9 mouse cellular contexts compared by ENCODE assay signal in the genomic region with DNA sequence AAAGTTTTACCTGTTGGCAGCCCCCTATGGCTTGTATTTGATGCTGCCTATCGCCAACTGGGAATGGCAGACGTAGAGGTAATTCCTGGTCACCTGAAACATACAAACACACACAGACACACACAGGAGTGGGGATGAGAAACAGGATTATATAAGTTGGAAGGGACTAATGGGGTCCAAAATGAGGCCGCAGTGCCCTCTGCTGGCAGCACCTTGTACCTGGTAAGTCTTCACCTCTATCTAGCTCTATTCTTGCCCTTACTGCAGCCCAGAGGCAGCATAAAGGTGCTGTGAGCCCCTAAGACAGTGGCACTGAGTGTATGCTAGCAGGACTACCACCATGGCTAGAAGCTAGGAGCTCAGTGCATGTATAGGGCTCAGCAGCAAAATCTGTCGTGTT. TPM values are rescaled to one million over a fixed set of nuclear protein-coding genes. Genes with fewer than 3 reads are reported as not detected.
A peak's percentile ranks its signal among the peaks of the same experiment; 100 is the strongest.
DNase-seq lines count a peak whose midpoint lies in the region; ATAC-seq and TF ChIP-seq lines count a peak whose summit lies in the region.
"Had no signal": no experiment of that assay in that cellular context is flagged by ENCODE, and none has a peak within 500 bp of the region (broad histone marks: within the 10 kb centered on the region; RNA-seq: fewer than 3 reads in every experiment).

No protein-coding gene starts in this region.

- intact Hi-C loops in heart, postnatal 14 days (cut with DNase I): no loop called here

- H3K27me3 ChIP-seq in forebrain, embryonic 11.5 days (ENCODE audit: control insufficient read depth, insufficient read depth, low read length): peaks cover 2% of the 10 kb centered on the region; the same call in 1 of the 2 replicates
- H3K27me3 ChIP-seq in forebrain, embryonic 15.5 days: no peaks in the 10 kb centered on the region
- no peaks in the 10 kb centered on the region for H3K27me3 ChIP-seq in stomach, postnatal 0 days (ENCODE audit: control insufficient read depth, insufficient read depth, low read length)

- no peak overlapping the region for H3K9ac ChIP-seq in forebrain, embryonic 11.5 days (ENCODE audit: low read length)
- H3K9ac ChIP-seq in forebrain, embryonic 15.5 days (replicated peaks): no peak overlapping the region
- H3K9ac ChIP-seq in stomach, postnatal 0 days (ENCODE audit: low read length): no peak overlapping the region

- TF ChIP-seq EP300 in stomach, postnatal 0 days (optimal IDR thresholded peaks at IDR 0.05): no peak

- 47% methylated on average over 4 of the region's 4 CpGs for WGBS in forebrain, embryonic 11.5 days
- whole genome bisulfite sequencing in forebrain, embryonic 15.5 days: 46% methylated on average over 4 of the region's 4 CpGs
- WGBS in stomach, postnatal 0 days: 44% methylated on average over 4 of the region's 4 CpGs

- no peaks in the 10 kb centered on the region for H3K4me1 ChIP-seq in forebrain, embryonic 11.5 days (replicated peaks; ENCODE audit: control insufficient read depth, insufficient read depth, low read length)
- no peaks in the 10 kb centered on the region for H3K4me1 ChIP-seq in forebrain, embryonic 15.5 days
- no peaks in the 10 kb centered on the region for H3K4me1 ChIP-seq in stomach, postnatal 0 days (replicated peaks; ENCODE audit: control insufficient read depth, insufficient read depth)

- peak; percentile 67 for DNase-seq in forebrain, embryonic 11.5 days (ENCODE audit: low spot score)
- DNase-seq in T-cell, adult 2 months (ENCODE audit: low spot score): peak; percentile 3
- DNase-seq in heart, postnatal 14 days: peak; percentile 24 to 54
- peak; percentile 41 to 59 for DNase-seq in layer of hippocampus, adult 8-10 months (ENCODE audit: low spot score in 2 of 2)
- DNase-seq in mesoderm, embryonic 11.5 days (ENCODE audit: low read depth, low spot score): peak; percentile 48
- peak; percentile 41 for DNase-seq in stomach, postnatal 0 days (ENCODE audit: low spot score)

- H3K9me3 ChIP-seq in forebrain, embryonic 11.5 days (ENCODE audit: control insufficient read depth, low read length): no peaks in the 10 kb centered on the region
- H3K9me3 ChIP-seq in forebrain, embryonic 15.5 days: no peaks in the 10 kb centered on the region
- H3K9me3 ChIP-seq in stomach, postnatal 0 days (ENCODE audit: control insufficient read depth, low read length): no peaks in the 10 kb centered on the region

- no peaks in the 10 kb centered on the region for H3K36me3 ChIP-seq in forebrain, embryonic 11.5 days (ENCODE audit: control insufficient read depth, insufficient read depth, low read length)
- no peaks in the 10 kb centered on the region for H3K36me3 ChIP-seq in forebrain, embryonic 15.5 days
- H3K36me3 ChIP-seq in stomach, postnatal 0 days (ENCODE audit: control insufficient read depth, insufficient read depth, low read length): no peaks in the 10 kb centered on the region

- no peak for ATAC-seq in forebrain, embryonic 11.5 days (replicated peaks; ENCODE audit: low FRiP score)
- no peak for ATAC-seq in forebrain, embryonic 15.5 days (replicated peaks)
- ATAC-seq in common myeloid progenitor, adult 5-6 weeks (replicated peaks; ENCODE audit: low read depth, poor library complexity, severe bottlenecking): peak; percentile 70; the same call in 1 of the 2 replicates
- no peak for ATAC-seq in stomach, postnatal 0 days (ENCODE audit: low FRiP score, low TSS enrichment)

- no peak overlapping the region for H3K4me3 ChIP-seq in forebrain, embryonic 11.5 days (ENCODE audit: low read depth, low read length)
- no peak overlapping the region for H3K4me3 ChIP-seq in forebrain, embryonic 15.5 days
- no peak overlapping the region for H3K4me3 ChIP-seq in stomach, postnatal 0 days (ENCODE audit: low read depth, low read length)

- TF ChIP-seq CTCF in stomach, postnatal 0 days (IDR thresholded peaks at IDR 0.05; ENCODE audit: low read depth): peak; percentile 71

- no peak overlapping the region for H3K27ac ChIP-seq in forebrain, embryonic 11.5 days (ENCODE audit: low read depth, low read length)
- no peak overlapping the region for H3K27ac ChIP-seq in forebrain, embryonic 15.5 days (replicated peaks)
- H3K27ac ChIP-seq in stomach, postnatal 0 days (replicated peaks): no peak overlapping the region

- no peak overlapping the region for H3K4me2 ChIP-seq in forebrain, embryonic 11.5 days (ENCODE audit: low read depth, low read length, severe bottlenecking)
- H3K4me2 ChIP-seq in forebrain, embryonic 15.5 days (replicated peaks): no peak overlapping the region
- H3K4me2 ChIP-seq in stomach, postnatal 0 days (replicated peaks; ENCODE audit: low read depth): no peak overlapping the region

RNA-seq across cellular contexts. Expression of a gene that starts 2.7 kb away (rescaled TPM):
- not detected in 2 replicates for polyA plus RNA-seq in forebrain, embryonic 11.5 days (2014; fragmentation: Nextera tagmentation; extraction: Ambion mirVana)
- polyA plus RNA-seq in forebrain, embryonic 15.5 days (2015; fragmentation: Nextera tagmentation; extraction: Ambion mirVana): 0.10 and 0.27 TPM in 2 replicates
- total RNA-seq in common myeloid progenitor, adult 5-6 weeks (2017): 0.55 and 1.8 TPM in 2 replicates
- total RNA-seq in heart, postnatal 14 days (2021): not detected
- total RNA-seq in layer of hippocampus, adult 8-10 months (2022): under 1 TPM in 3 of 4 experiments, not detected in 1; 0.27 to 0.99 (median 0.74) TPM
- polyA plus RNA-seq in stomach, postnatal 0 days (2015; fragmentation: Nextera tagmentation; extraction: Ambion mirVana): not detected in 2 replicates

RNA-seq across cellular contexts. Expression of a gene that starts 2.9 kb away (rescaled TPM):
- polyA plus RNA-seq in forebrain, embryonic 11.5 days (2014; fragmentation: Nextera tagmentation; extraction: Ambion mirVana): not detected in 2 replicates
- not detected in 2 replicates for polyA plus RNA-seq in forebrain, embryonic 15.5 days (2015; fragmentation: Nextera tagmentation; extraction: Ambion mirVana)
- not detected in 2 replicates for total RNA-seq in common myeloid progenitor, adult 5-6 weeks (2017)
- total RNA-seq in heart, postnatal 14 days (2021): not detected
- not detected for total RNA-seq in layer of hippocampus, adult 8-10 months (2022)
- polyA plus RNA-seq in stomach, postnatal 0 days (2015; fragmentation: Nextera tagmentation; extraction: Ambion mirVana): not detected in 2 replicates

RNA-seq across cellular contexts. Expression of a gene that starts 57.5 kb away (rescaled TPM):
- 0.11 TPM in 1 of 2 replicates, not detected in the other for polyA plus RNA-seq in forebrain, embryonic 11.5 days (2014; fragmentation: Nextera tagmentation; extraction: Ambion mirVana)
- polyA plus RNA-seq in forebrain, embryonic 15.5 days (2015; fragmentation: Nextera tagmentation; extraction: Ambion mirVana): 0.22 TPM in 1 of 2 replicates, not detected in the other
- 0.27 TPM in 1 of 2 replicates, not detected in the other for total RNA-seq in common myeloid progenitor, adult 5-6 weeks (2017)
- total RNA-seq in heart, postnatal 14 days (2021): not detected
- total RNA-seq in layer of hippocampus, adult 8-10 months (2022): under 1 TPM in 1 of 4 experiments, not detected in 3; 0.32 TPM
- 0.29 and 0.48 TPM in 2 replicates for polyA plus RNA-seq in stomach, postnatal 0 days (2015; fragmentation: Nextera tagmentation; extraction: Ambion mirVana)
- total RNA-seq: ES-E14 had no signal

RNA-seq across cellular contexts. Expression of a gene that starts 57.6 kb away (rescaled TPM):
- 11.6 and 12.8 TPM in 2 replicates for polyA plus RNA-seq in forebrain, embryonic 11.5 days (2014; fragmentation: Nextera tagmentation; extraction: Ambion mirVana)
- 4.5 and 5.1 TPM in 2 replicates for polyA plus RNA-seq in forebrain, embryonic 15.5 days (2015; fragmentation: Nextera tagmentation; extraction: Ambion mirVana)
- total RNA-seq in common myeloid progenitor, adult 5-6 weeks (2017): 2.8 and 5.3 TPM in 2 replicates
- 1 to 10 TPM; 6.2 to 7.8 TPM for total RNA-seq in heart, postnatal 14 days (2021)
- total RNA-seq in layer of hippocampus, adult 8-10 months (2022): 10 to 100 TPM; 37.4 to 52.7 (median 48.8) TPM
- polyA plus RNA-seq in stomach, postnatal 0 days (2015; fragmentation: Nextera tagmentation; extraction: Ambion mirVana): 2.2 TPM in 2 replicates

Comparison
In these comparisons a context has a peak if more than half of its experiments do, and no peak if none do; other contexts are left out.
1. DNase-seq: peak in every context shown above with its lines; median percentile 67 in forebrain, embryonic 11.5 days; 50 in layer of hippocampus, adult 8-10 months; 48 in mesoderm, embryonic 11.5 days; 41 in stomach, postnatal 0 days; 39 in heart, postnatal 14 days; 3 in T-cell, adult 2 months.